Mouse (Mus musculus) liver, embryonic 13.5 days (tissue): Measurements from ENCODE around the gene Jsrp1. TPM values are rescaled to one million over a fixed set of nuclear protein-coding genes. Genes with fewer than 3 reads are reported as not detected.
A peak's percentile ranks its signal among the peaks of the same experiment; 100 is the strongest.

Source experiments
- ATAC-seq: fragments of 200-750 bp; cut with Nextera tagmentation; 2 replicates; pipeline ENCODE4 v1.8.0; 2017; ENCODE audit warnings: low read depth, mild to moderate bottlenecking, moderate number of reproducible peaks, moderate library complexity
- DNase-seq: peaks from one replicate; pipeline ENCODE4 v3.0.0; 2022
- H3K27ac ChIP-seq: fragments of 300-500 bp; sonication (generic); 2 replicates; pipeline ENCODE4 v1.5.1; 2015; ENCODE audit warnings: moderate library complexity, mild to moderate bottlenecking, inconsistent platforms
- H3K27me3 ChIP-seq: fragments of 300-500 bp; sonication (generic); 2 replicates; pipeline ENCODE4 v1.6.1; 2015; ENCODE audit warnings: mild to moderate bottlenecking, inconsistent platforms
- H3K36me3 ChIP-seq: fragments of 300-500 bp; sonication (generic); 2 replicates; pipeline ENCODE4 v1.6.1; 2015; ENCODE audit warnings: mild to moderate bottlenecking, inconsistent platforms
- H3K4me1 ChIP-seq: fragments of 300-500 bp; sonication (generic); replicated peaks from 2 replicates; pipeline ENCODE4 v1.6.1; 2015; ENCODE audit warnings: inconsistent platforms
- H3K4me2 ChIP-seq: fragments of 300-500 bp; sonication (generic); 2 replicates; pipeline ENCODE4 v1.6.1; 2015; ENCODE audit warnings: inconsistent platforms, mild to moderate bottlenecking, moderate library complexity
- H3K4me3 ChIP-seq: fragments of 300-500 bp; sonication (generic); replicated peaks from 2 replicates; pipeline ENCODE4 v1.5.1; 2015; ENCODE audit warnings: mild to moderate bottlenecking, inconsistent platforms
- H3K9ac ChIP-seq: fragments of 300-500 bp; sonication (generic); 2 replicates; pipeline ENCODE4 v1.6.1; 2015; ENCODE audit warnings: mild to moderate bottlenecking, inconsistent platforms
- H3K9me3 ChIP-seq: fragments of 300-500 bp; sonication (generic); replicated peaks from 2 replicates; pipeline ENCODE4 v1.6.1; 2016; ENCODE audit warnings: inconsistent platforms
- WGBS: fragments of 180-500 bp; shearing (Covaris S2); methylation state at CpG from one replicate; pipeline ENCODE4 v1.1.7; 2015; ENCODE audit not compliant: insufficient replicate concordance; 5-methylcytosine and 5-hydroxymethylcytosine counted together
- microRNA counts: library from miRNA; unstranded; fragments of <30 nt; microRNA quantifications from one replicate; lab custom pipeline; 2016
- microRNA-seq: library from miRNA; unstranded; fragments of <30 nt; microRNA quantifications from one replicate; pipeline ENCODE4, GENCODE M21; 2016
- polyA plus RNA-seq: library from polyadenylated mRNA; unstranded; fragments of >200 nt; fragmentation: Nextera tagmentation; extraction: Ambion mirVana; gene quantifications from 2 replicates; pipeline ENCODE4 v1.2.1, GENCODE M21; 2015

The Jsrp1 gene
- polyA plus RNA-seq, 1 experiment from 2014 or later: 0.38 TPM

DNA sequence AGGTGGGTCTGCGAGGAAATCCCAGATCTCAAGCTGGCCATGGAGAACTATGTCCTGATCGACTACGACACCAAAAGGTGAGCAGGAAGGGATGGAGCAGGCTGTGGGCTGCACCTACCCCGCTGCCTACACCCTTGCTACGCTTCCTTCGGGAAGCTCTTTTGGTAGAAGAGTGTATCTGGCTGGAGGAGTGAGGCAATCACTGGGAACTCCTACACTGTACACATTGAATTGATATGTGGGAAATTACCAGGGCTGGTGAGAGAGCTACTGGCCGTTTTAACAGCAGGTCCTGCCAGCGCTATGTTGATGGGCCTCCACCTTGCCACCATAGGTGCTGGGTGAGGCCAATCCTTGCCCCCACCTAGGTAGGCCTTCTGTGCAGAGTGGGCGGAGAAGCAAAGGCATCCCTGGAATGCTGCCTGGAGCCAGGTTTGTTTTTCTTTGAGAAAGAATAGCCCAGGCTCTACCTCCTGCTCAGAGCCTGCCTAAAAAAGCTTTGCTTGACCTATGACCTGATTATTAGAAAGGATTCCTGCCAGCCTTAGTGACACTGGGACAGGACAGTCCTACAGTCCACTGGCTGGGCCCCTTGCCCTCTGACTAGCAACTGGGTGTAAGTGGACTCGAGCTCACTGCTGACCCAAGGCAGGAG, 47.0 kb downstream of the Jsrp1 start:
- Histone ChIP-seq H3K9me3 (no peaks in the 10 kb centered on the region), H3K4me2 (no peak overlapping the region), H3K27me3 (no peaks in the 10 kb centered on the region), H3K4me1 (peaks cover 40% of the 10 kb centered on the region), H3K27ac (no peak overlapping the region), H3K4me3 (no peak overlapping the region), H3K9ac (no peak overlapping the region), H3K36me3 (peaks cover 73% of the 10 kb centered on the region)
- no peak for ATAC-seq
- 85% methylated on average over 10 of the region's 10 CpGs for WGBS
- no peak for DNase-seq

DNA sequence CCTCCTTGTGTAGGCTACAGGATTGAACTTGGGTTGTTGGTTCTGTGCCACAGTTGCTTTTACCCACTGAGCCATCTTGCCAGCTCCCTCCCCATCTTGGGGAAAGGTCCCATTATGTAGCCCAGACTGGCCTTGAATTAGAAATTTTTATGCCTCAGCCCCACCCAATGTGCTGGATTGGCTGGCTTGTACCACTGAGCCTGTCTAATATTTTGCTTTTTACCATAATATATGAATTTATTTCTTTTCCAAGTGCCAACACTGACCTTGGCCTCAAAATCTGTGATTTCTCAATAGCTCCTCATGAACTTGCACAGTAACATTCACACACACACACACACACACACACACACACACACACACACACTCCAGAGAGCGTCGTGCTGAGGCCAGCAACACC, 47.6 kb downstream of the Jsrp1 start:
- Histone ChIP-seq H3K4me2 (no peak overlapping the region), H3K4me1 (peaks cover 46% of the 10 kb centered on the region), H3K36me3 (peaks cover 68% of the 10 kb centered on the region), H3K9me3 (no peaks in the 10 kb centered on the region), H3K27ac (no peak overlapping the region), H3K4me3 (no peak overlapping the region), H3K9ac (no peak overlapping the region), H3K27me3 (no peaks in the 10 kb centered on the region)
- 95% methylated on average over 2 of the region's 2 CpGs for WGBS
- no peak for DNase-seq
- no peak for ATAC-seq

DNA sequence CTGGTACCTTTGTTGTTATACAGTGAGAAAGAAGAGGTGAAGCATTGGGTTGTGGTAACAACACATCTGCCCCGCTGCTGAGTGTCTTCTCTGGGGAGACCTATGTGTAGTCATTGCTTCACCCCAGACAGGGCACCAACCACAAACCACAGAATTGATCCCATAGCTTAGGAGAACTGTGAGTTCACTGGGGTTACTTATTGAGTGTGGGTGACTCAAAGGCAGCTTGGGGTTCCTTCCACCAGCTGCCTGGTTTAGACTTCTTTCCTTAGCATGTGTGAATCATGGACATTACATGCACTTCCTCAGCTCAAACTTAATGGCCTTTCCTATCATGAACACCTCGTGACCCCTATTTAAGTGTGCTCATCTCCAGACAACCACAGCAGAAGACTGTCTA, 49.8 kb downstream of the Jsrp1 start:
- Histone ChIP-seq H3K4me3 (no peak overlapping the region), H3K9me3 (no peaks in the 10 kb centered on the region), H3K27me3 (no peaks in the 10 kb centered on the region), H3K4me1 (peaks cover 55% of the 10 kb centered on the region), H3K36me3 (peaks cover 46% of the 10 kb centered on the region), H3K9ac (no peak overlapping the region), H3K27ac (no peak overlapping the region; the same call in 1 of the 2 replicates), H3K4me2 (no peak overlapping the region)
- WGBS: 70% methylated on average over 2 of the region's 2 CpGs
- DNase-seq: no peak
- ATAC-seq: no peak

DNA sequence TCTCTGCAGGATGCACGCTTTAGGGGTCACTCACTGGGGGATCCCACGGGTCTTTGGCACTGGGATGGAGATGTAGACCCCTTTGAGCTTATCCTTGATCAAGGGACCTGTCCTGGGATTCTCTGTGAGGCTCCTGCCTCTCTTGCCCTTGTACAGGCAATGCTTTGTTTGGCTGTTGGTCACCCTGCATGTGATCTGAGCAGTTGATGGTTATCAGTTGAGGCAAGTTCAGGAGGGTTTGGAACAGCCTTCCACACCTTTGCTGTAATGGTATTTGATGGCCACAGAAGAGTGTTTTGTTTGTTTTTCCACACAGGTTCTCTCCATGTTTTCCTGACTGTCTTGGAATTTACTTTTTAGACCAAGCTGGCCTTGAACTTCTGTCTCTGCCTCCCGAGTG, 51.5 kb downstream of the Jsrp1 start:
- 73% methylated on average over 3 of the region's 3 CpGs for WGBS
- Histone ChIP-seq H3K4me1 (peaks cover 72% of the 10 kb centered on the region), H3K4me2 (no peak overlapping the region), H3K27ac (peak overlapping the region; percentile 2; the same call in 1 of the 2 replicates), H3K9ac (no peak overlapping the region), H3K4me3 (no peak overlapping the region), H3K27me3 (no peaks in the 10 kb centered on the region), H3K36me3 (peaks cover 34% of the 10 kb centered on the region), H3K9me3 (no peaks in the 10 kb centered on the region)
- ATAC-seq: no peak
- DNase-seq: no peak

DNA sequence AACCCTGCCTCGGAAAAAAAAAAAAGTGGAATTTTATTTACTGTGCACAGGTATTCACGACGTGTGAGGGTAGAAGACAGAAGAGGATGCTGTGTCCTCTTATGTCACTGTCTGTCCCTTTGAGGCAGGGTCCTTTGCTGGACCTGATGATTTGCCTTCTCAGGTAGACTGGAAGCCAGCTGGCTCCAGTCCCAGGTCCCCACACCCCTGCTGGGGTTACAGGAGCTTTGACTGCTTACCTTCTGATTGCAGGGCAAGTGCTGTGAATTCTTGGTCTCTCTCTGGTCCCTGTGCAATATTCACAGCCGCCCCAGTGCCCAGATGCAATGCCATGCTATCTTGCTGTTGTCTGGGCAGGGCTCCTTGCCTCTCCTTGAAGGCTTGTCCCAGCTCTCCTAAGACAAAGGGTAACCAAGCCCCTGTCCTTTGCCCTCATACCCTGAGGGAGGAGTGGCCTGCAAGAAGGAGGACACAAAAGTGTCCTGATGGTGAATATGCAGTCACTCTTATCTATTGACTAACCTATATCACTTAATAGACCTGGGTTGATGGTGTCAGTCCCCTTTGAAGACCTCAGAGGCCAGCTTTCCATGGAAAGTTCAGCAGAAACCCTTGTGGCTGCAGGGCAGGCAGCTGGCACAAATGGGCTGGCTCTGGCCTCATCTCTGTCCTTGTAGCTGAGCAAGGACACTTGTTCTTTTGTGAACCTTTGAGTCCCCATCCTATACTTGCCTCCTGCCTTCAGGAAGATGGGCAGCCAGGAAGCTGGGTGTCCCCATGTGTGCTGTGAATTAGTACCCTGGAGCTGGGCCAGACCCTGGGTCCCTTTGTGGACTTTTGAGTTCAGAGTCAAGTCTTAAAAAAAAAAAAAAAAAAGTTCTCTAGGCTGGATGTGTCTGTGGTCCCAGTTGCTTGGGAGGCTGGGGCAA, 52.4 kb downstream of the Jsrp1 start:
- no peak overlapping the region; the same call in 1 of the 2 replicates for H3K27ac ChIP-seq
- no peak overlapping the region for H3K4me2 ChIP-seq
- peaks cover 76% of the 10 kb centered on the region for H3K4me1 ChIP-seq
- H3K4me3 ChIP-seq: no peak overlapping the region
- H3K27me3 ChIP-seq: no peaks in the 10 kb centered on the region
- no peaks in the 10 kb centered on the region for H3K9me3 ChIP-seq
- ATAC-seq (no peak), DNase-seq (no peak)
- WGBS: 77% methylated on average over 4 of the region's 4 CpGs
- 0 out of 2 replicates have a peak overlapping the region, but pooled peaks have one; percentile 5 for H3K9ac ChIP-seq
- H3K36me3 ChIP-seq: peaks cover 25% of the 10 kb centered on the region

DNA sequence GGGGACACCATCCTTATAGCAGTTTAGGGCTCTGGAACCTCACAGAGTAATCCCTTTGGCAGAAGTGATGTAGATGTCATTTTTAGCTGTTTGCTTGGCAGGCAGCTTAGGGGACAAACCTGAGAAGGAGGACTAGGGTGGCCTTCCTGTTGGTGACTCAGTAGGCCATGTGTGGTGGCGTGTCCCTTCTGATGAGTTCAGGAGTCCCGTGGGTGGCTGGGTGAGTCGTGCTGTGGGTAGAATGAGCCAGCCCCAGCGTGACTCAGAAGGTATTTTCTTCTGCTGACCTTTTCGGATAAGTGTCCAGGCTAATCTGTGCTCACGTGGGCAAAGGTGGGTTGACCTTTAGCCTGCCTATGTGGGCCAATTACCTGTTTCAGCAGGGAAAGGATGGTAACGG, 54.6 kb downstream of the Jsrp1 start:
- no peaks in the 10 kb centered on the region for H3K9me3 ChIP-seq
- peak overlapping the region; percentile 36; the same call in 1 of the 2 replicates for H3K9ac ChIP-seq
- H3K27me3 ChIP-seq: no peaks in the 10 kb centered on the region
- DNase-seq: no peak
- H3K4me3 ChIP-seq: no peak overlapping the region
- no peak overlapping the region; the same call in none of the 2 replicates for H3K27ac ChIP-seq
- WGBS: 69% methylated on average over 7 of the region's 7 CpGs
- peaks cover 85% of the 10 kb centered on the region for H3K4me1 ChIP-seq
- ATAC-seq: no peak
- H3K36me3 ChIP-seq: peaks cover 3% of the 10 kb centered on the region; the same call in 1 of the 2 replicates
- 0 out of 2 replicates have a peak overlapping the region, but pooled peaks have one; percentile 96 for H3K4me2 ChIP-seq

MicroRNAs within 50 kb of the gene (microRNA counts, 519-probe panel; counts per million panel counts)
- microRNA mmu-miR-1982 (lab: Ali Mortazavi, UCI): 114 counts per million

Small RNAs within 50 kb of the gene (microRNA-seq; reads per million reads assigned to microRNA genes)
- 1.5 reads per million for gene Mir1982

Other genes starting within 250 kb of the Jsrp1 start
- gene Klf16, start 236.2 kb downstream of the Jsrp1 start, polyA plus RNA-seq: 13.4 and 14.1 TPM in 2 replicates
- gene Abhd17a, start 223.2 kb downstream of the Jsrp1 start, polyA plus RNA-seq: 45.1 and 51.7 TPM in 2 replicates
- gene Scamp4, start 210.6 kb downstream of the Jsrp1 start, polyA plus RNA-seq: 52.0 and 54.6 TPM in 2 replicates
- 5.7 and 6.3 TPM in 2 replicates for gene Adat3, start 210.6 kb downstream of the Jsrp1 start, polyA plus RNA-seq
- gene Gm49322, start 207.5 kb downstream of the Jsrp1 start, polyA plus RNA-seq: 1.4 and 1.5 TPM in 2 replicates
- 46.0 and 51.1 TPM in 2 replicates for gene Csnk1g2, start 190.7 kb downstream of the Jsrp1 start, polyA plus RNA-seq
- gene Btbd2, start 156.4 kb downstream of the Jsrp1 start, polyA plus RNA-seq: 11.5 and 12.7 TPM in 2 replicates
- gene Mknk2, start 135.4 kb downstream of the Jsrp1 start, polyA plus RNA-seq: 71.4 and 73.8 TPM in 2 replicates
- gene Mob3a, start 111.5 kb downstream of the Jsrp1 start, polyA plus RNA-seq: 31.6 and 38.5 TPM in 2 replicates
- gene Izumo4, start 111.3 kb downstream of the Jsrp1 start, polyA plus RNA-seq: 6.1 and 7.5 TPM in 2 replicates
- 24.9 and 25.6 TPM in 2 replicates for gene Ap3d1, start 71.2 kb downstream of the Jsrp1 start, polyA plus RNA-seq
- gene Dot1l, start 58.3 kb downstream of the Jsrp1 start, polyA plus RNA-seq: 7.4 and 7.8 TPM in 2 replicates
- 35.7 and 48.5 TPM in 2 replicates for gene Sf3a2, start 15.3 kb downstream of the Jsrp1 start, polyA plus RNA-seq
- 97.5 and 105 TPM in 2 replicates for gene Plekhj1, start 14.9 kb downstream of the Jsrp1 start, polyA plus RNA-seq
- gene Amh, start 8.3 kb downstream of the Jsrp1 start, polyA plus RNA-seq: not detected in 2 replicates
- gene Oaz1, start 13.2 kb upstream of the Jsrp1 start, polyA plus RNA-seq: 1,324 and 1,529 TPM in 2 replicates
- not detected in 2 replicates for gene Lingo3, start 30.5 kb upstream of the Jsrp1 start, polyA plus RNA-seq
- 192 and 208 TPM in 2 replicates for gene Lsm7, start 41.7 kb upstream of the Jsrp1 start, polyA plus RNA-seq
- gene Sppl2b, start 41.8 kb upstream of the Jsrp1 start, polyA plus RNA-seq: 56.8 and 58.9 TPM in 2 replicates
- 0.05 TPM in 1 of 2 replicates, not detected in the other for gene Tmprss9, start 58.4 kb upstream of the Jsrp1 start, polyA plus RNA-seq
- gene Timm13, start 87.5 kb upstream of the Jsrp1 start, polyA plus RNA-seq: 249 and 266 TPM in 2 replicates
- 14.0 and 15.4 TPM in 2 replicates for gene Lmnb2, start 104.7 kb upstream of the Jsrp1 start, polyA plus RNA-seq
- gene Gadd45b, start 116.6 kb upstream of the Jsrp1 start, polyA plus RNA-seq: 1.6 and 1.8 TPM in 2 replicates
- gene Gng7, start 201.4 kb upstream of the Jsrp1 start, polyA plus RNA-seq: 0.44 and 0.46 TPM in 2 replicates
- gene Diras1, start 212.2 kb upstream of the Jsrp1 start, polyA plus RNA-seq: 0.06 TPM in 1 of 2 replicates, not detected in the other
- 5.7 and 5.8 TPM in 2 replicates for gene Slc39a3, start 223.9 kb upstream of the Jsrp1 start, polyA plus RNA-seq
- 69.1 and 71.6 TPM in 2 replicates for gene Sgta, start 246.7 kb upstream of the Jsrp1 start, polyA plus RNA-seq